Mouse (Mus musculus): ENCODE results near the gene Gm20388.
A peak's percentile ranks its signal among the peaks of the same experiment; 100 is the strongest.

Gm20388 gene

GRCm38 (mm10) chr8:121970225-121970624 lies 2059.6 kb downstream of the Gm20388 start:
- DNase-seq (ENCODE audit: extremely low read depth, insufficient read length, low spot score), result no peak

DNA sequence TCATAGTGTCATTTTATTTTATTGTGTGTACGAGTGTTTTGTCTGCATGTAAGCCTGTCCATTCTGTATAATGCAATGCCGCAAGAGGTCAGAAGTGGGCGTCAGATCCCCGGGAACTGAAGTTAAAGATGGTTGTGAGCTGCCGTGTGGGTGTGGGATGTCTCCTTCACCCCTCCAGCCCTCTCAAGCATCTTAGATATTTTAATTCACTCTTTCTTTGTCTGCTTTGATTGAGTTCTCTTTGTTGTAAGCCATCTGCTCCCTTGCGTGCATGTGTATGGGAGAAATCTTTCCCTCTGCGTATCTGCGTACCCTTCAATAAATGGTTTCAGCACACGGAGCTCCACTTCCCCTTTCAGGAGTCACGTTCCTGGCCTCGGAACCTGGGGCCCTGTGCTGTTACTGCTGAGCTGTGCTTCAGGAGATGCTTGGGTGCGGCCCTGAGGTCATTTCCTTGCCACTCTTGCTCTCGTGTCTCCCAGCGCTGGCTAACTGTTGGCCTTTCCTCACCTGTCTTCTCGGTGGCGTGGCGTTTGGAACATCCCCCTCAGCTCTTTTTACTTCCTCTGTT lies 2060.9 kb downstream of the Gm20388 start:
- no peak for DNase-seq (ENCODE audit: extremely low read depth, insufficient read length, low spot score)

DNA sequence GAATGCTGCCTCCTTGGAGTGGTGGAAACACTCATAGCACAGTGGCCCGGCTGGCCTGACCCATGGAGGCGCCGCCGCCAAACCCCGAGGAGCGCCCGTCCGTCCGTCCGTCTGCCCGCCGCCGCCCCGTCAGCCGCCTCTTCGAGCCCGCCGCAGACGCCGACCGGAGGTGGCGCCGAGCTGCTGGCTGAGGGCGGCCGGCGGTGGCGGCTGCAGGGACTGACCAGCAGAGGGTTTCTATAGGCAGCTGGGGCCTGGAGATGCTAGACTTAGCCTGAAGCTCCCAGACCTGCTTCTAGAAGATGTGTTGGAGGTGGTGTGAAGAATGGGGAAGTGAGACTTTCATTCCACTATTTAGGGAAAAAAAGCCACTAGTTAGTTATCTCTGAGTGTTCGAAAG lies 2063.3 kb downstream of the Gm20388 start:
- no peak for DNase-seq (ENCODE audit: extremely low read depth, insufficient read length, low spot score)

GRCm38 (mm10) chr8:121977819-121978590 lies 2067.4 kb downstream of the Gm20388 start:
- DNase-seq (ENCODE audit: extremely low read depth, insufficient read length, low spot score), result no peak

- DNase-seq (ENCODE audit: extremely low read depth, insufficient read length, low spot score), result no peak
These were observed 2068.0 kb downstream of the Gm20388 start for GRCm38 (mm10) chr8:121978670-121979069.

- no peak for DNase-seq (ENCODE audit: extremely low read depth, insufficient read length, low spot score)
These were observed 2070.3 kb downstream of the Gm20388 start for GRCm38 (mm10) chr8:121980792-121981519.

- no peak for DNase-seq (ENCODE audit: extremely low read depth, insufficient read length, low spot score)
These were observed 2070.9 kb downstream of the Gm20388 start for GRCm38 (mm10) chr8:121981520-121981895.

DNA sequence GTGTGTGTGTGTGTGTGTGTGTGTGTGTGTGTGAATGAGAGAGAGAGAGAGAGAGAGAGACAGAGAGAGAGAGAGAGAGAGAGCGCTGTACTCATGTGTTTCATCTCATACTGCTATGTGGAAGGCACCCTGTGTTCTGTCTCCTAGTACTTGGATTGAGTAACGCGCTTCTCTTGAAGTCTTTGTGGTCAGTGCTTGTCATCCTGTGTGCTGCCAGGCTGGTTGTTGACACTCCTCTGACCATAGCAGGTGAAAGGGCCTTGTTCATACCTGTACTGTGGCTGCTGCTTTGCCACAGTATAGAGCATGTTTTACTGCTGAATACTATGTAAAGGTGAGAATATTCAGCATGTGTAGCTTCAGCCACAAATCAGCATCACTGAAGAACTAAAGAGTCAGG lies 2075.0 kb downstream of the Gm20388 start:
- no peak for DNase-seq (ENCODE audit: extremely low read depth, insufficient read length, low spot score)

DNA sequence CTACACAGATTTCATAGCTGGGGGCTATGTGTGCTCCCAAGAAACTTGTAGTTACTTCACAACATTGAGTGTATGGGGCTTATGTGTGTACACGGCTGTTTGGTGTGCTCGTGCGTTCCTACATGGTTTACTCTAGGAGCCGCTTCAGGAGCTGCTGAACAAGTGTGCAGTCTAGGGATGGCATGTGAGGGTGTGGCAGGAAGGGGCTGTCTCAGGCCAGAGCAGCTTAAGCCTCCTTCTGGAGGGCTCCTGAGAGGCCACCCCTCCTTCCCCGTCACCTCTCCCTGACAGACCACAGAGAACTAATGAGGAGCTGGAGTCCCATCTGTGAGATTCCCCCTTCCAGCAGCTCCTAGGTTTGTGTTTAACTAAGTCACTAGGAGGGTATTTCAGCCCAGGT lies 2077.3 kb downstream of the Gm20388 start:
- DNase-seq (ENCODE audit: extremely low read depth, insufficient read length, low spot score), result no peak

GRCm38 (mm10) chr8:121990506-121991255 lies 2080.0 kb downstream of the Gm20388 start:
- peak; percentile 71 for DNase-seq (ENCODE audit: extremely low read depth, insufficient read length, low spot score)

- no peak for DNase-seq (ENCODE audit: extremely low read depth, insufficient read length, low spot score)
These were observed 2081.0 kb downstream of the Gm20388 start for GRCm38 (mm10) chr8:121991611-121992010.

- no peak for DNase-seq (ENCODE audit: extremely low read depth, insufficient read length, low spot score)
These were observed 2082.3 kb downstream of the Gm20388 start for GRCm38 (mm10) chr8:121992911-121993310.

DNA sequence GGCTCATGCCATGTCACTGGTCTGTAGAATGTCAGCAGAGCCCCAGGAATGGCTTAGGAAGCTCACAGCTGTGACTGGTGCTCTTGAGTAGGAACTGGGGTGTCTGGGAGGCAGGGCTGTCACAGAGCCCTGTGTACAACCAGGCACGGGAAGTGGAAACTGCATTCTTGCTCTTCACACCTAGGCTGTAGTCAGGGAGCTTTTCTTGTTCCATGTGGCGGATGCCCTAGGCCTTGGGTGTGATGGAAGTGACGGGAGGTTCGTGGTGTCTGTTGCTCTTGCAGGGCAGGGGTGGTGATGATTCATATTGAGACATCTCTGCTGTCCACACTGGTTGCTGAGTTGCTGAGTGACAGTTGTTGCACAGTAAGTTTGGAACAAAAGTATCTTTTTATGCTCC lies 2084.5 kb downstream of the Gm20388 start:
- DNase-seq (ENCODE audit: extremely low read depth, insufficient read length, low spot score), result no peak

DNA sequence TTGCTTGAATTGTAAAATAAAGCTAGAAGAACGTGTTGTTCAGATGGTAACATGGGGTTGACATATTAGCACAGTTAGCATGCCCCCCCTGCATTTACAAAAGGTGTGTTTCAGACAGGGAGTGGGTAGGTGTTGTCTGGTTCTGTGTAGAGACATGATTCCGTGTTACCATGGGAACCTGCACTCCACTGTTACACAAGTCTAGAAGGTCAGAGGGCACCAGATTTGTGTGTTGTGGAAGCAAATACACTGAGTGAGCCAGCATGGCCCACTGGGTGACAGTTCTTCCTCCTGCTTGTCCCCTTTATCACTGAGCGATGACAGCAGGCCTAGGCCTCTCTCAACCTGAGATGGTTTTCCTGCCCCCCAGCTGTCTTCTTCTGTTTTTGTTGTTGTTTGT lies 2085.3 kb downstream of the Gm20388 start:
- no peak for DNase-seq (ENCODE audit: extremely low read depth, insufficient read length, low spot score)

DNA sequence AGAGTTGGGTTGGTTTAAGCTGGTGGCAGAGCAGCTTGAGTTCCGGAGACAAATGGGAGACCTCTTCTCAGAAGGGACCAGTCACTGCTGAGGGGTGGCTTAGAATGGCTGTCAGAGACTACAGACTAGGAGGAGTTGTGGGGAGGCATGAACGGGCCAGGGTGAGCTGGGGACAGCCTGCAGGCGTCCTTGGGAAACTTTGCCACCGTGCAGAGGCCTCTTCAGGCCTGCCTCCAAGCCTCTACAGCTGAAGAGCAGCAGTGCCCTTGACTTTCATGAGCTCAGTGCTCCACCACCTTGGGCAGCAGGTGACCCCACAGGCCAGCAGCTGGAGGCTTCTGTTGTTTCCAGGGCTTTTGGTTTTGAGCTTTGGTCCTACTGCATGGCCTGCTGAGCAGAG lies 2088.0 kb downstream of the Gm20388 start:
- no peak for DNase-seq (ENCODE audit: extremely low read depth, insufficient read length, low spot score)

- no peak for DNase-seq (ENCODE audit: extremely low read depth, insufficient read length, low spot score)
These were observed 2088.6 kb downstream of the Gm20388 start for GRCm38 (mm10) chr8:121999211-121999610.

DNA sequence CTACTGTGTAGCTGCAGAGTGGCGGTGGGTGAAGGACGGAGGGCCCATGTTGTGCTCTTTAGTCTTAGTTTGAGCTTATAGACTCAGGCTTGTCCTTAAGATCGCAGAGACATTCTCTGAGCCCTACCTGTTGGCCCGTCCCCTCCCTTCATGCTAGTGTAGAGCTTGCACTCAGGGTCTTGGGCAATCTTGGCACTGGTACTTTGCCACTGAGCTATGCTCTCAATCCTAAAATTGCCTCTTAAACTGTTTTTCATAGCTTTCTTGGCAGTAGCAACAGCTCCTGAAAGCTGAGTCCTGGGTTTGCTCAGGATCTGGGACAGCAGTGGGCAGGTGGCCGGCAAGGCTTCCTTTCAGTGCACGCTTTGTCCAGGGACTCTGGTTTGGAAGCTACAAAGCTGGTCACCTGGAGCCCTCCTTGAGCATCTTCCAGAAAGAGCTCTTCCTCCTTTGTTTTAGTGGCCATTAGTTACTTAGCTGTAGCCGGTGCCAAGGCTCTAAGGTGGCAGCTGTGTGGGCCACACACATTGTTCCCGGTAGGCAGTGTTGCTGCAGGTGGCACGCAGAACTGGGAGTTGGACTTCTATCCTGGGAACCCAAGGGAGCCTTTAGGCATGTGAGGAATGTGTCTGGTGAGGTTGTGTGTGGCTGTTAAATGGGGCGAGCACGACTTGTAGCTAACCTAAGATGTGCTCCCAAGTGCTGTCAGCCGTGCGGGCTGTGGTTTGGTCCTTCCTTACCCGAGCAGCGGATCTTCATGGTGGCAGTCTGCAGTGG lies 2090.9 kb downstream of the Gm20388 start:
- no peak for DNase-seq (ENCODE audit: extremely low read depth, insufficient read length, low spot score)

GRCm38 (mm10) chr8:122003646-122004045 lies 2093.0 kb downstream of the Gm20388 start:
- no peak for DNase-seq (ENCODE audit: extremely low read depth, insufficient read length, low spot score)

GRCm38 (mm10) chr8:122004131-122004530 lies 2093.5 kb downstream of the Gm20388 start:
- DNase-seq (ENCODE audit: extremely low read depth, insufficient read length, low spot score), result no peak

DNA sequence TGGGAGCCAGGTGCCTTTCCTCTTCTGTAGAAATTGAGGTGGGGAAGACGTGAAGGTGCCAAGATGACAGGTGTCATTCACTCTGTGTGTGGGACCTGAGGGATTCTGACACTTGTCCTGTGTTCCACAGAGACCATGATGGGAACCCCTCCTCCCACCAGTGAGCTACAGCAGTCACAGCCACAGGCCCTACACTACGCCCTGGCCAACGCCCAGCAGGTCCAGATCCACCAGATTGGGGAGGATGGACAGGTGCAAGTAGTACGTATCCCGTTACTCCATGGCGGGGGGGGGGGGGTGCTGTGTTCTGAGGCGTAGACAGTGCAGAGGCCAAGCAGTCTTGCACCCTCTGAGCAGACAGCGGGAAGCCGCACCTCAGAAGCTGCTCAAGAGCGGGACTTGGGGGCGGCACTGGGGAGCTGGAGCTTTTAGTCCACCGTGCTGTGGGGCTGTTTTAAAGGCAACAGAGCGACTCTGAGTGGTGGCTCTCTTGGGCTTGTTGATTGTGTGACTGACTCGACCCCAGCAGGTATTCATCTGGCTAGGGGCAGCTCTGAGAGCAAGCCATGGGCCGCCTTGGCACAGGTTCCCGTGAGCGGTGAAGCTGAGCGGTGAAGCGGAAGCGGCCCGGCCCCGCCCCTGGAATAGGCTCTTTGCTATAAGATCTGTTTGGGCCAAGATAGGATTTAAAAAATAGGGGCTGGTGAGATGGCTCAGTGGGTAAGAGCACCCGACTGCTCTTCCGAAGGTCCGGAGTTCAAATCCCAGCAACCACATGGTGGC lies 2095.0 kb downstream of the Gm20388 start:
- no peak for DNase-seq (ENCODE audit: extremely low read depth, insufficient read length, low spot score)

Measured in 3134 (cell line).